Mouse (Mus musculus) intestine, postnatal 0 days (tissue): ENCODE measurements at regions not wholly inside any gene's neighbourhood (a gene's known extent, or its start where the extent isn't known, plus 50 kb on each side); places are given as distances from the start of the nearest gene placed in this dataset.
A peak's percentile ranks its signal among the peaks of the same experiment; 100 is the strongest.

Experiments used
- ATAC-seq: fragments of 200-750 bp; cut with Nextera tagmentation; 2 replicates; pipeline ENCODE4 v1.8.0; 2017; ENCODE audit warnings: mild to moderate bottlenecking, moderate TSS enrichment, moderate library complexity
- H3K27ac ChIP-seq: fragments of 300-500 bp; sonication (generic); 2 replicates; pipeline ENCODE4 v1.5.1; 2014; ENCODE audit warnings: mild to moderate bottlenecking, low read depth, low read length, moderate library complexity
- H3K27me3 ChIP-seq: fragments of 300-500 bp; sonication (generic); replicated peaks from 2 replicates; pipeline ENCODE4 v1.6.1; 2014; ENCODE audit warnings: low read length, mixed read lengths; ENCODE audit not compliant: control insufficient read depth, insufficient read depth
- H3K36me3 ChIP-seq: fragments of 300-500 bp; sonication (generic); 2 replicates; pipeline ENCODE4 v1.6.1; 2014; ENCODE audit warnings: mild to moderate bottlenecking, moderate library complexity; ENCODE audit not compliant: control insufficient read depth, insufficient read depth
- H3K4me1 ChIP-seq: fragments of 300-500 bp; sonication (generic); replicated peaks from 2 replicates; pipeline ENCODE4 v1.6.1; 2014; ENCODE audit warnings: antibody characterized with exemption, low read length, mixed read lengths; ENCODE audit not compliant: control insufficient read depth, insufficient read depth
- H3K4me2 ChIP-seq: fragments of 300-500 bp; sonication (generic); replicated peaks from 2 replicates; pipeline ENCODE4 v1.6.1; 2014; ENCODE audit warnings: low read depth, mild to moderate bottlenecking, moderate library complexity
- H3K4me3 ChIP-seq: fragments of 300-500 bp; sonication (generic); 2 replicates; pipeline ENCODE4 v1.5.1; 2014; ENCODE audit warnings: low read depth, low read length
- H3K9ac ChIP-seq: fragments of 300-500 bp; sonication (generic); 2 replicates; pipeline ENCODE4 v1.6.1; 2014; ENCODE audit warnings: mild to moderate bottlenecking, low read depth, low read length
- H3K9me3 ChIP-seq: fragments of 300-500 bp; sonication (generic); 2 replicates; pipeline ENCODE4 v1.6.1; 2016; ENCODE audit warnings: mixed run types; ENCODE audit not compliant: control insufficient read depth
- CTCF ChIP-seq: sonication (generic); IDR thresholded peaks from 2 replicates; pipeline ENCODE4 v1.5.1; 2016; ENCODE audit warnings: low read depth, mild to moderate bottlenecking, control low read depth, antibody characterized with exemption, moderate library complexity
- WGBS: fragments of 180-500 bp; shearing (Covaris S2); extraction: QIAGEN DNeasy Blood & Tissue Kit; methylation state at CpG from one replicate; pipeline ENCODE4 v1.1.7; 2014; 5-methylcytosine and 5-hydroxymethylcytosine counted together

DNA sequence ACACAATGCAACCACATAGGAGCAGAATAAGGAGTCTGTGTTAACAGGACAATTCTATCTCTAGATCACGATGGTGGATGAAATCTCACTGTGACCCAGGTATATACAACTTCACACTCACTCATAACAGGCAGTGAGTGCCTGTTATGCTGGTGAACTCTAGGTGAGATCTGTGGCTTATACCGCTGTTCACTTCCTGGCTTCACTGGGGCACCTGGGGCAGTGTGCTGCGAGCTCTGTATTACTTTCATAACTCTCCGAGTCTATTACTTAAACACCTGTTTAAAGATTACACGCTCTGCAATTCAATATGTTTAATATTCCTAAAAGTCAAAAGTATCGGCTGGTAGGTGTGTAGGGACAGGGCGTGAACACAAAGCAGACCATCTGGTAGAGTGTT is 55.0 kb upstream of the Tanc1 start:
- no peak overlapping the region for H3K9ac ChIP-seq
- H3K27me3 ChIP-seq = no peaks in the 10 kb centered on the region
- H3K4me1 ChIP-seq = no peaks in the 10 kb centered on the region
- no peaks in the 10 kb centered on the region for H3K36me3 ChIP-seq
- peak overlapping the region; percentile 32; the same call in 1 of the 2 replicates for H3K4me2 ChIP-seq
- TF ChIP-seq CTCF = no peak
- 0 out of 2 replicates have a peak overlapping the region, but pooled peaks have one; percentile 8 for H3K27ac ChIP-seq
- WGBS = 42% methylated on average over 7 of the region's 7 CpGs
- H3K9me3 ChIP-seq = no peaks in the 10 kb centered on the region
- no peak overlapping the region for H3K4me3 ChIP-seq
- no peak for ATAC-seq

DNA sequence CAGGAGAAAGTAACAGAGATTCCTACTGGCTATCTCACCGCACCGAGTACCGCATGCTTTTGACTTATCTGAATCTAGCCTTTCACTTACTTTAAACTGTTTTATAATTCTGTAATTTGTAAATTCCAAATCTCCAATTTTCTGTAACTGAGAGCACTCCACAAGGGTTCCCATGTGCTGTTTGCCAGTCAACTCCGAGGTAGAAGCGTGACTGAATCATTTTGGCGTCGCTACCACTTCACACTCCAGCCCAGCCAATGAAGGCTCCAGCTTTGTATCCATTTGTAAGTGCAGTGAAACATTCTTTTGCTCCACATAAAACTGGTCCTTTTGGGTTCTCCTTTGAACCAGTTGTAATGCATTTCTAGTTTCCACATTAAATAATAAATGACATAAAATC is 51.4 kb upstream of the Tanc1 start:
- no peak for TF ChIP-seq CTCF
- Histone ChIP-seq H3K27me3 (no peaks in the 10 kb centered on the region), H3K4me1 (no peaks in the 10 kb centered on the region), H3K4me3 (no peak overlapping the region), H3K4me2 (no peak overlapping the region), H3K27ac (no peak overlapping the region), H3K9ac (no peak overlapping the region), H3K9me3 (no peaks in the 10 kb centered on the region), H3K36me3 (no peaks in the 10 kb centered on the region)
- WGBS = 85% methylated on average over 7 of the region's 7 CpGs
- no peak for ATAC-seq
